ENCODE assay signal across 1 mouse cellular context in the genomic region with DNA sequence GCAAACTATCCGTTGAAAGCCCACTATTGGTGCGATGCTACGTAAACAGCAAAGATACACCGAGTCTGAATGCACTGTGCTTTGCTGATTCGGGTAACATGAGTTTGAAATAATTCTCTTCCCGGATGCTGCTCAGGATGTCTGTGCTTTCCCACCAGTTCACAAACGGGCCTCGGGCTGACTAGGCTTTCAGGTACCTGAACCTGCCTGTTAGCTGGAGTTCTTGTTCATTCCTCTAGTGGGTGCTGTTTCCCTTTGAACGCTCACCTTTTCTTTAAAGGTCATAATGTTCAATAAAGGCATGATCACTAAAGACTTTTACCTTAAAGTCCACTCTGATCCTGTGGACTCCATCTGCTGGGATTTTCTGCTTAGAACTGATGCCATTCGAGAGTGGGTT.
A peak's percentile ranks its signal among the peaks of the same experiment; 100 is the strongest.
TF ChIP-seq lines count a peak whose summit lies in the region.

No protein-coding gene starts in this region.

TF ChIP-seq in CH12.LX, 34 proteins besides CTCF, POLR2A, EP300 and RAD21:
- TF ChIP-seq HCFC1 (IDR thresholded peaks at IDR 0.05; ENCODE audit: low read depth, low read length) (no peak), SMC3 (IDR thresholded peaks at IDR 0.05; ENCODE audit: low read depth, low read length) (peak; percentile 80)
